Mouse (Mus musculus) thymus, adult 2 months (tissue): Measurements from ENCODE around the gene Tnf.

Experiments used
- CTCF ChIP-seq: fragments of 200-500 bp; IDR thresholded peaks from 2 replicates; pipeline ENCODE4 v1.5.1; 2012; ENCODE audit warnings: mild to moderate bottlenecking, control low read depth, low read length, moderate library complexity, borderline replicate concordance; ENCODE audit not compliant: control insufficient read depth, poor library complexity, insufficient read depth; ENCODE audit errors: extremely low read depth
- POLR2A ChIP-seq: fragments of 200-500 bp; IDR thresholded peaks from 2 replicates; pipeline ENCODE4 v1.6.1; 2012; ENCODE audit warnings: mild to moderate bottlenecking, low read length, control low read depth, moderate library complexity; ENCODE audit not compliant: control insufficient read depth, poor library complexity, insufficient read depth; ENCODE audit errors: extremely low read depth

DNA sequence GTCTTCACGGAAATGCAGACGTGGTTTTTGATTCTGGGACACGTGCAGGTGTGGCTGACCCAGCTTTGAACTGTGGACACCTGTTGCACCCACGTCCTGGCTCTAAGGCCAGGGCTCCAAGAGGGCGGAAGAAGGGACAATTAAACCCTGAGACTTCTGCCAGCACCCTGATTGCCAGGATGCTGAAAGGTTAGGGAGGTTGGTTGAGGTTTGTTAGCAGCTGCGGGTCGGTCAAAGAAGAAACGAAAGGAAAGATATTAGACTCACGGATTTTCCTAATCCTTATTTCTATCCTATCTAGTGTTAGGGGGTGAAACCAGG is 5.5 kb downstream of the Tnf start:
- no peak for TF ChIP-seq POLR2A
- no peak for TF ChIP-seq CTCF
